Mouse (Mus musculus) intestine, postnatal 0 days (tissue): ENCODE data around the gene Il17re. TPM values are rescaled to one million over a fixed set of nuclear protein-coding genes. Genes with fewer than 3 reads are reported as not detected.
A peak's percentile ranks its signal among the peaks of the same experiment; 100 is the strongest.

Experiments used
- ATAC-seq: fragments of 200-750 bp; cut with Nextera tagmentation; 2 replicates; pipeline ENCODE4 v1.8.0; 2017; ENCODE audit warnings: mild to moderate bottlenecking, moderate TSS enrichment, moderate library complexity
- H3K27ac ChIP-seq: fragments of 300-500 bp; sonication (generic); 2 replicates; pipeline ENCODE4 v1.5.1; 2014; ENCODE audit warnings: mild to moderate bottlenecking, low read depth, low read length, moderate library complexity
- H3K27me3 ChIP-seq: fragments of 300-500 bp; sonication (generic); replicated peaks from 2 replicates; pipeline ENCODE4 v1.6.1; 2014; ENCODE audit warnings: low read length, mixed read lengths; ENCODE audit not compliant: control insufficient read depth, insufficient read depth
- H3K36me3 ChIP-seq: fragments of 300-500 bp; sonication (generic); 2 replicates; pipeline ENCODE4 v1.6.1; 2014; ENCODE audit warnings: mild to moderate bottlenecking, moderate library complexity; ENCODE audit not compliant: control insufficient read depth, insufficient read depth
- H3K4me1 ChIP-seq: fragments of 300-500 bp; sonication (generic); replicated peaks from 2 replicates; pipeline ENCODE4 v1.6.1; 2014; ENCODE audit warnings: antibody characterized with exemption, low read length, mixed read lengths; ENCODE audit not compliant: control insufficient read depth, insufficient read depth
- H3K4me2 ChIP-seq: fragments of 300-500 bp; sonication (generic); replicated peaks from 2 replicates; pipeline ENCODE4 v1.6.1; 2014; ENCODE audit warnings: low read depth, mild to moderate bottlenecking, moderate library complexity
- H3K4me3 ChIP-seq: fragments of 300-500 bp; sonication (generic); 2 replicates; pipeline ENCODE4 v1.5.1; 2014; ENCODE audit warnings: low read depth, low read length
- H3K9ac ChIP-seq: fragments of 300-500 bp; sonication (generic); 2 replicates; pipeline ENCODE4 v1.6.1; 2014; ENCODE audit warnings: mild to moderate bottlenecking, low read depth, low read length
- H3K9me3 ChIP-seq: fragments of 300-500 bp; sonication (generic); 2 replicates; pipeline ENCODE4 v1.6.1; 2016; ENCODE audit warnings: mixed run types; ENCODE audit not compliant: control insufficient read depth
- CTCF ChIP-seq: sonication (generic); IDR thresholded peaks from 2 replicates; pipeline ENCODE4 v1.5.1; 2016; ENCODE audit warnings: low read depth, mild to moderate bottlenecking, control low read depth, antibody characterized with exemption, moderate library complexity
- WGBS: fragments of 180-500 bp; shearing (Covaris S2); extraction: QIAGEN DNeasy Blood & Tissue Kit; methylation state at CpG from one replicate; pipeline ENCODE4 v1.1.7; 2014; 5-methylcytosine and 5-hydroxymethylcytosine counted together
- polyA plus RNA-seq: library from polyadenylated mRNA; unstranded; fragments of >200 nt; fragmentation: Nextera tagmentation; extraction: Ambion mirVana; gene quantifications from 2 replicates; pipeline ENCODE4 v1.2.1, GENCODE M21; 2015

Gene Il17re
- polyA plus RNA-seq, 1 experiment from 2014 or later = 2.3 TPM

- peak; percentile 61 for ATAC-seq
- Histone ChIP-seq H3K4me3 (peak overlapping the region; percentile 39), H3K36me3 (no peaks in the 10 kb centered on the region), H3K4me2 (peak overlapping the region; percentile 84), H3K27me3 (no peaks in the 10 kb centered on the region), H3K9me3 (no peaks in the 10 kb centered on the region), H3K27ac (no peak overlapping the region), H3K9ac (peak overlapping the region; percentile 37; the same call in 1 of the 2 replicates), H3K4me1 (peaks cover 3% of the 10 kb centered on the region; the same call in 1 of the 2 replicates)
- peak; percentile 80 for TF ChIP-seq CTCF
- WGBS = 5% methylated on average over 9 of the region's 9 CpGs
These were observed 10.7 kb downstream of the Il17re start for GRCm38 (mm10) chr6:113469021-113469420.

- peak overlapping the region; percentile 37 for H3K9ac ChIP-seq
- peaks cover 3% of the 10 kb centered on the region; the same call in 1 of the 2 replicates for H3K4me1 ChIP-seq
- peak; percentile 62 for ATAC-seq
- H3K36me3 ChIP-seq = no peaks in the 10 kb centered on the region
- H3K9me3 ChIP-seq = no peaks in the 10 kb centered on the region
- TF ChIP-seq CTCF = peak; percentile 89
- peak overlapping the region; percentile 39 for H3K4me3 ChIP-seq
- no peaks in the 10 kb centered on the region for H3K27me3 ChIP-seq
- H3K4me2 ChIP-seq = peak overlapping the region; percentile 84
- 2% methylated on average over 29 of the region's 31 CpGs for WGBS
- no peak overlapping the region for H3K27ac ChIP-seq
These were observed 11.1 kb downstream of the Il17re start for GRCm38 (mm10) chr6:113469432-113469831.

- peak within 1 kb of the TSS; percentile 41; the same call in 1 of the 2 replicates for H3K27ac ChIP-seq
- no peaks in the 10 kb centered on the region for H3K27me3 ChIP-seq
- peak within 1 kb of the TSS; percentile 26 for H3K4me3 ChIP-seq
- H3K9ac ChIP-seq = peak within 1 kb of the TSS; percentile 50
- H3K36me3 ChIP-seq = no peaks in the 10 kb centered on the region
- ATAC-seq = peak; percentile 57
- 11% methylated on average over 12 of the region's 12 CpGs for WGBS
- H3K9me3 ChIP-seq = no peaks in the 10 kb centered on the region
- peaks cover 3% of the 10 kb centered on the region; the same call in 1 of the 2 replicates for H3K4me1 ChIP-seq
- peak within 1 kb of the TSS; percentile 69 for H3K4me2 ChIP-seq
- no peak for TF ChIP-seq CTCF
These were observed 13.1 kb downstream of the Il17re start, which contains the start of gene Il17rc for GRCm38 (mm10) chr6:113471297-113471936. Gene Il17rc (plus strand): TSS chr6:113471427.

- H3K36me3 ChIP-seq = no peaks in the 10 kb centered on the region
- no peak overlapping the region; the same call in 1 of the 2 replicates for H3K9ac ChIP-seq
- peak overlapping the region; percentile 69 for H3K4me2 ChIP-seq
- H3K4me1 ChIP-seq = peaks cover 3% of the 10 kb centered on the region
- 0 out of 2 replicates have a peak overlapping the region, but pooled peaks have one; percentile 41 for H3K27ac ChIP-seq
- no peaks in the 10 kb centered on the region for H3K27me3 ChIP-seq
- TF ChIP-seq CTCF = peak; percentile 19; the same call in 1 of the 2 replicates
- ATAC-seq = no peak
- no peaks in the 10 kb centered on the region for H3K9me3 ChIP-seq
- whole genome bisulfite sequencing = 67% methylated on average over 10 of the region's 10 CpGs
- peak overlapping the region; percentile 26; the same call in 1 of the 2 replicates for H3K4me3 ChIP-seq
These were observed 13.8 kb downstream of the Il17re start for GRCm38 (mm10) chr6:113472061-113472460.

- no peak for TF ChIP-seq CTCF
- Histone ChIP-seq H3K9me3 (no peaks in the 10 kb centered on the region), H3K36me3 (0 out of 2 replicates have a peak, but pooled peaks cover 3% of the 10 kb centered on the region), H3K27me3 (no peaks in the 10 kb centered on the region), H3K4me1 (peaks cover 3% of the 10 kb centered on the region), H3K27ac (no peak overlapping the region), H3K9ac (no peak overlapping the region), H3K4me3 (no peak overlapping the region), H3K4me2 (no peak overlapping the region)
- 14% methylated on average over 2 of the region's 2 CpGs for WGBS
- ATAC-seq = peak; percentile 63
These were observed 15.0 kb downstream of the Il17re start for GRCm38 (mm10) chr6:113473246-113473645.

- H3K36me3 ChIP-seq = peaks cover 4% of the 10 kb centered on the region; the same call in 1 of the 2 replicates
- H3K4me2 ChIP-seq = no peak overlapping the region
- H3K9ac ChIP-seq = no peak overlapping the region
- no peaks in the 10 kb centered on the region for H3K9me3 ChIP-seq
- 83% methylated on average over 6 of the region's 6 CpGs for WGBS
- ATAC-seq = no peak
- peaks cover 3% of the 10 kb centered on the region for H3K4me1 ChIP-seq
- no peak for TF ChIP-seq CTCF
- H3K27ac ChIP-seq = no peak overlapping the region
- H3K4me3 ChIP-seq = no peak overlapping the region
- H3K27me3 ChIP-seq = no peaks in the 10 kb centered on the region
These were observed 15.4 kb downstream of the Il17re start for GRCm38 (mm10) chr6:113473715-113474114.
